Mouse (Mus musculus) left cerebral cortex, postnatal 25 days (tissue): ENCODE data around the gene Adam1b. TPM values are rescaled to one million over a fixed set of nuclear protein-coding genes. Genes with fewer than 3 reads are reported as not detected.
"Not testable (repeated sequence)": the region's sequence is repeated elsewhere in the genome, so short reads cannot be mapped to it uniquely, and the experiment has no call there.

Source experiments
- DNase-seq, 2 experiments: peaks; one replicate each; pipeline ENCODE4 v3.0.0; 2022; ENCODE audit warnings: low spot score in 2 of 2, mixed read lengths in 1 of 2
- intact Hi-C: fragments of 180-260 bp; cut with DNase I; formaldehyde crosslinking; loops from one replicate; pipeline ENCODE4 v1.15.1; 2025
- total RNA-seq, 2 experiments: library from RNA; stranded (reverse); gene quantifications; 2 replicates each; pipeline ENCODE4 v1.2.3; 2021

Adam1b gene
- under 1 TPM in 1 of 2 experiments, not detected in 1; 0.11 TPM for total RNA-seq

- intact Hi-C loops, result no loop called here
- DNase-seq, result no peak
Observed at GRCm38 (mm10) chr5:121503231-121503630, at the start of gene Adam1b. Gene Adam1b (minus strand): TSS chr5:121503435.

GRCm38 (mm10) chr5:121549196-121549595 is 46.0 kb upstream of the Adam1b start:
- DNase-seq, result no peak
- intact Hi-C loops, result no loop called here

- no peak for DNase-seq
- intact Hi-C loops, result loop anchor here (2.0 kb wide), 1 partner anchor 56 kb away; no protein-coding TSS in a partner anchor
Observed at GRCm38 (mm10) chr5:121547084-121547483, 43.8 kb upstream of the Adam1b start.

DNA sequence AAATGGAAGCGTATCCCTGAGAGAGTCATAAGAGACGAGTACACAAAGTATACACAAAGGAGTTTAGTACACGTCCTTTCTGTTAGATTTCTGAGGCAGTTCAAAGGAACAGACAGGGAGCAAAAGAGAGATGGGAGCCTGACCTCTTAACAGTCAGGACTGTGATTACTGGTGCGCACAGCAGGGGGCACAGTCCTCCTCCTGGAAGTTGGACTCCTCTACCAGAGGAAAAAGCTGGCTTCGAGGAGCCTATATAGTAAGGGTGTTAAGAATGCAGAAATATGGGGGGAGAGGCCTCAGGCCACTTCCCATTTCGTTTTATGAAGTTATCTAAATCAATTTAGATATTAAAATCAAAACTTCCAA is 43.3 kb upstream of the Adam1b start:
- intact Hi-C loops, result loop anchor here (2.0 kb wide), 1 partner anchor 56 kb away; no protein-coding TSS in a partner anchor
- DNase-seq, result peak; percentile 41 to 46

DNA sequence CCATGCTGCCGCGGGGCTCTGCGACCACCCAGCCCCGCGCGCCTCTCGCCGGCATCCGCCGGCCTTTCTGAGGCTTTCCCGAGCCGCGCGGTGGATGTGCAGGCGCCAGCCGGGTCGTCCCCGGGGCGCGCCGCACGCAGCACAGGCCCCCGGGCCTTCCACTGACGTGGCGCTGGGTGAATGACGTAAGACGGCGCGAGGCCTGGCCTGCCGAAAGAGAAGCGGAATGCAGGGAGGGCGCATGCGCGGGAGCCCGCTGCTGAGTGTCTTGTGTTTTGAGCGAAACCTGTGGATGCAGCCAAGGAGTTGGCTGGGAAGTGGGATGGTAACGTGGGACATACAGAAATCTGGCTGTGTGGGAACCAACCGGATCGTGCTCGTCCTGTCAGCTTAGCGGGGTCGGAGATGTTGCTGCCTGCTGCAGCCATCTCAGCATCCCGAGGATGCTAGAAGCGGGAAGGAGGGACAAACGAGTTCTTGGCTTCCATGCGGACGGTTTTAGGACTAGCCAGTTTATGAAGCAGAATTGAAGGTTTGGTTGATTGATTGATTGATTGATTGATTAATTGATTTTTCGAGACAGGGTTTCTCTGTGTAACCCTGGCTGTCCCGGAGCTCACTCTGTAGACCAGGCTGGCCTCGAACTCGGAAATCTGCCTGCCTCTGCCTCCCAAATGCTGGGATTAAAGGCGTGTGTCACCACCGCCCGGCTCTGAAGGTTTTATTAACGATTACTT is 42.7 kb upstream of the Adam1b start, which contains the start of gene Mapkapk5:
Mapkapk5 (minus strand) TSS at position 113 of the 737 bp plus-strand sequence.
- peak; percentile 97 to 98 for DNase-seq
- intact Hi-C loops, result loop anchor here (2.0 kb wide), 1 partner anchor 57 kb away; no protein-coding TSS in a partner anchor

GRCm38 (mm10) chr5:121544910-121545792 is 41.9 kb upstream of the Adam1b start, which contains the start of the genes Adam1a and Gm42878:
Gene Adam1a (minus strand): TSS chr5:121545482.
Gene Gm42878 (minus strand): TSS chr5:121545482.
- DNase-seq, result no peak

DNA sequence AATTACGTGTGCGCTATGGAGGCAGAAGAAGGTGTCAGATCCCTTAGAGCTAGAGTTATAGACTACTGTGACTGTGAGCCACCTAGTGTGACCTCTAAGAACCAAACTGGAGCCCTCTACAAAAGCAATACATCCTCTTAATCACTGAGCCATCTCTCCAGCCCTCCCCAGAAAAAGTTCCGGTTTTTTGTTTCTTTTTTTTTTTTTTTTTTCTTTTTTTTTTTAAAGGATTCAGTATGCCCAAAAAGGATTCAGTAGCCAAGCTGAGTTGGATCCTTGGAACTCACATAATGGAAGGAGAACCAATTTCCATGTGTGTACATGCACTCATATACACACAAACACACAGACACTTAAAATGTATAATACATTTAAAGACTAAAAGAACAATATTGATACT is 40.1 kb upstream of the Adam1b start:
- no peak for DNase-seq
- intact Hi-C loops, result no loop called here

More at GRCm38 (mm10) chr5:121544910-121545792, 41.9 kb upstream of the Adam1b start, which contains the start of the genes Adam1a and Gm42878:
- intact Hi-C loops, result no loop called here

DNA sequence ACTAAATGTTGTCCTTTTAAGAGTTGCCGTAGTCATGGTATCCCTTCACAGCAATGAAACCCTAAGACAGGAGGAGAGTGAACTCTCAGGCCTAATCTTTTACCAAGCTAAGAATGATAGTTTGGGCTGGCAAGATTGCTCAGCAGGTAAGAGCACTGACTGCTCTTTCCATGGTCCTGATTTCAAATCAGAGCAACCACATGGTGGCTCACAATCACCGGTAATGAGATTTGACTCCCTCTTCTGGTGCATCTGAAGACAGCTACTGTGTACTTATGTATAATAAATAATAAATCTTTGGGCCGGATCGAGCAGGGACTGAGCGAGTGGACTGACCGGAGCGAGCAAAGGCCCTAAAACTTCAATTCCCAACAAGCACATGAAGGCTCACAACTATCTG is 38.0 kb upstream of the Adam1b start:
- DNase-seq, result no peak
- intact Hi-C loops, result no loop called here

GRCm38 (mm10) chr5:121540066-121540465 is 36.8 kb upstream of the Adam1b start:
- DNase-seq, result no peak
- intact Hi-C loops, result no loop called here

DNA sequence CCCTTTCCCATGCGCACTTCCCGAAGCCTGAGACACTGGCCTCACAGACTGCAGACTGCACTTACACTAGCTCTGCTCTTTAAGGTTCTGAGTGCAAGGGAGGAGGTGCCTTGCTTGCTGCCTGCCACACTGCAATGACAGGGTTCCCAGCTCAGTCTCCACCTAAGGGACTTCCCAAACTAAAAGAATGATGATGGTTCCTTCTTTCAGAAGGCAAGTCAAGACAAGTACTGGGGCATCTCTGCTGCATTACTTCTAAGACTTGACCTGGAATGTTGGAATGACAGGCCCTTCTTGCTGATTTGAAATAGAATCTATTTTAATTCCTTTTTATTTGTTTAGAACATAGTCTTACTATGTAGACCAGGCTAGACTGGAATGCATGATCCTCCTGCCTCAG is 34.4 kb upstream of the Adam1b start:
- intact Hi-C loops, result no loop called here
- no peak for DNase-seq

GRCm38 (mm10) chr5:121536921-121537555 is 33.8 kb upstream of the Adam1b start:
- no peak for DNase-seq
- intact Hi-C loops, result no loop called here

- intact Hi-C loops, result no loop called here
- DNase-seq, result no peak
Observed at GRCm38 (mm10) chr5:121535116-121535515, 31.9 kb upstream of the Adam1b start.

- intact Hi-C loops, result no loop called here
- no peak for DNase-seq
Observed at GRCm38 (mm10) chr5:121534521-121534920, 31.3 kb upstream of the Adam1b start.

- no peak for DNase-seq
- intact Hi-C loops, result no loop called here
Observed at GRCm38 (mm10) chr5:121526961-121527360, 23.7 kb upstream of the Adam1b start.

GRCm38 (mm10) chr5:121526526-121526925 is 23.3 kb upstream of the Adam1b start:
- no peak for DNase-seq
- intact Hi-C loops, result no loop called here

GRCm38 (mm10) chr5:121525774-121526450 is 22.7 kb upstream of the Adam1b start:
- intact Hi-C loops, result no loop called here
- DNase-seq, result no peak

GRCm38 (mm10) chr5:121519758-121520157 is 16.5 kb upstream of the Adam1b start:
- DNase-seq, intact Hi-C loops: not testable (repeated sequence)

DNA sequence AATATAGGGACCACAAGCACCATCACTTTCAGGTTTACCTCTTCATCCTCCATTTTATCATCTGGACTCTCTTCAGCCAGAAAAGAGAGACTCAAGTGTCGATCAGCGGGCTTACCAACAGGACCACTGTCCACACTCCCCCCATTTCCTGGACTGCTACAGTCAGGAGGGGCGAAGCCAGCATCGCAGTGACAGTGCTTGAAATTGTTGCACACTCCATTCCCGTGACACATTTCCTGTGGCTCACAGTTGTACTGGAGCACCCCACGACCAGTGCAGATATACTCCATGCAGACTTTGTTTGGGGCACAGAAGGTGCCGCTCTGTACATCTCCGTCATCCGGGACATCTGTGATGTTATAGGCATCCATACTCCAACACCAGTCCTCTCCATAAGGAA is 15.7 kb upstream of the Adam1b start:
- intact Hi-C loops, result no loop called here

GRCm38 (mm10) chr5:121510009-121510408 is 6.8 kb upstream of the Adam1b start:
- no peak for DNase-seq
- intact Hi-C loops, result no loop called here

More for the DNA sequence above, 15.7 kb upstream of the Adam1b start:
- DNase-seq, result no peak
